Mouse (Mus musculus) thymus, postnatal 10 days (tissue): ENCODE data around the gene Ncf4.

Source experiments
- DNase-seq, 2 experiments: peaks; one replicate each; pipeline ENCODE4 v3.0.0; 2021; ENCODE audit warnings: low spot score in 2 of 2

Gene Ncf4

GRCm38 (mm10) chr15:78244695-78245492 is at the start of gene Ncf4:
Gene Ncf4, plus strand, starts transcription at chr15:78244801.
- no peak for DNase-seq

- DNase-seq, result no peak
These were observed 49.3 kb upstream of the Ncf4 start for GRCm38 (mm10) chr15:78195096-78195880.

DNA sequence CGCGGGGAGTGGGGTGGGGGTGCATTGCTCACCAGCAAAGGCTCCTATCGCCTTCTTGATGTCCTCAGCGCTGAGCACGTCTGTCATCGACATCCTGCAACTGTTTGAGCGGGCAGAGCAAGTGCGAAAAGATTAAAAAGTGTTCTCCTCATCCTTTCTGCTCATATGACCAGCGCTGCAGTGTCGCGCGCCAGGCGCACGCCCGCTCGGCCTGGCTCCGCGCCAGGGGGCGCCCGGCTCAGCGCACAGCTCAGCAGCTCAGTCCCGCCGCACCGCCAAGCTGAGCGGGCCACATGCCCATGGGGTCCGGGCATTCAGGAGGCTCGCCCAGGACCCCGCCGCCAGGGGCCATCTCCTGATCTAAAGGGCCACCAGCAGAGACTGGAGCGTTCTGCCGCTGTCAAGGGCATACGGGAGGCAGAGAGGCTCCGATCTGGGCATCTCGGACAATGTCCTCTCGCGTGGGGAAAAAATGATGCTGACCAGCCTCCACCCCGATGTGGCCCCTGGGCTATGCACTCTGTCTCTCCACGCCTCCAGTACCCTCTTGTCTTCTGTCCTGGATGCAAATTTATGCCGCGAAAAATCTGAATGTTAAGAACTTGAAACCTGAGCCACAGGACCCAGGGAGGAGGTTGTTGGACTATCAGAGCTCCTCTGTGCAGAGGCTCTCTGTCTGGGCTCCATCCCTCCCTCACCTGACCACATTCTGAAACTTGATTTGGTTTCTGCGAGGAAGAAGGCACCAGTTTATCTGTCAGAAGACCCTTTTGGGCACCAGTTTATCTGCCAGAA is 40.4 kb upstream of the Ncf4 start:
- peak in 1 of 2 experiments; percentile 31 for DNase-seq

DNA sequence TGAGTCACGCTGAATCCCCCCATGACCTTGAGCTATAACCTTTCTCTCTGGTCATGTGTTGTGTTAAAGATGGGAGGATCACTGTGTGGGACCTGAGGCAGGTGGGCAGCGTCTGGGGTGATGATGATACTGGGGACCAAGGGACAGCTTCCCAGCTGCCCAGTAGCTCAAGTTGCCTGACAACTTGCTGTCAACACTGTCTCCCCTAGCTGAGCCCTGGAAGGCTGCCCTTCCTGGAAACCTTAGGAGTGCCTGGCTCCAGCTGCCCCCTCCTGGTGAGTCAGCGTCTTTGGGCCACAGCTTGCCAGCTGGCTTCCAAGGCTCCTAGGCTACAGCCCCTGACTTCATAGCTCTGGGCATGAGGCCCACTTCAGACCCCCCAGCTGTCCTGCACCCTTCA is 39.4 kb upstream of the Ncf4 start:
- DNase-seq, result peak in 1 of 2 experiments; percentile 6

DNA sequence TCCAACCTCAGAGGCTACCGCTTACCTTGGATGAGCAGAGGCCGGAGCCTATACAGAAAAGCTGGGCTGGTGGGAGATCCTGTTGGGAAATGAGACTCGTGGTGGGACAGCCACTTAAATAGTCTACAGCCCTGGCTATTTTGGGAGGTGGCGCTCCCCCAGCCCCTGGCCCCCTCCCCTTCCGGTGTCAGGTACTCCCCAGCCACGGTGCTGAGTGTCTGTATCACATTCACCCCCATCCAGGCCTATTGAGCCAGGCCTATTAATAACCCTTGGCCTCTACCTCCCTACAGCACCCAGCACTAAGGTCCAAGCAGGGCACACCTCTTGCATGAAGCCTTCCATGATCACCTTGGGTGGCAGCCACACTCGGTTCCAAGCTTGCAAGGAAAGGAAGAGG is 38.3 kb upstream of the Ncf4 start, which contains the start of gene Pvalb:
Pvalb (minus strand) TSS at position 89 of the 400 bp plus-strand sequence.
- no peak for DNase-seq

- no peak for DNase-seq
These were observed 34.4 kb upstream of the Ncf4 start for GRCm38 (mm10) chr15:78210203-78210602.

DNA sequence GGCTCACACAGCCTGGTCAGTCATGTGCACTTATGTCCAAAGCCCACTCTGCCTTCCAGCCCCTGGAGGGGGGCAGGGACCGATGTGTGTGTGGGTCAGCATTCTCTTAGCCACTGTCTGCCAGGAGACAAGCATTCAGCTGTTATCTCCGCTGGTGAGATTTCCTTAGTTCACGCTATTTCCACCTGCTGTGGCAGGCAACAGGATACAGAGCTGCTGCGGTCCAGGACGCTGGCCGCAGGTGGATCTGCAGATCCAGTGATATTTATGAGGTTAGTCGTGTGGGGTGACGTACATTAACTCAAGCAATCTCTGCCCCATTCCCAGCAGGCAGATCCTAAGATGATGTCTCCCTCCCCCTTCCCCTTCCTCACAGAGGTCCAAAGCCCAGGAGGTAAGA is 33.2 kb upstream of the Ncf4 start:
- no peak for DNase-seq

- no peak for DNase-seq
These were observed 29.3 kb upstream of the Ncf4 start for GRCm38 (mm10) chr15:78215269-78215668.

DNA sequence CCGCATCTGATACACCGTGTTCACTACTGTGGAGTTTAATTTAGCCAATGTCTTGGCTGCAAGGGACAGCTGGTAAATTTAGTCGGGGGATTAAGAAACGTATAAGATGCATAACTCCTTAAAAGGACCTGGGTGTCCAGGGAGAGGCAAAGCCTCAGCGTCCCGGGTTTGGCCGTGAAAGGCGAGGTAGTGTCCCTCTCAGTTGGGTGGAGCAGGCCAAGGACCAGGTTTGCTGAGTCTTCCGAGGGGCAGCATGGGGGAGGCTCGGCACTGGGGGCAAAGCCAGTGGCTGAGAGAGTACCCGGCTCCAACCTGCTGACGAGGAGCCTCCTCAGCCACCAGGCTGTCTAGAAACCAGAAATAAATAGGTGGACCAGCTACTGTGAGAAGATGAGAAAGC is 16.8 kb upstream of the Ncf4 start:
- no peak for DNase-seq

DNA sequence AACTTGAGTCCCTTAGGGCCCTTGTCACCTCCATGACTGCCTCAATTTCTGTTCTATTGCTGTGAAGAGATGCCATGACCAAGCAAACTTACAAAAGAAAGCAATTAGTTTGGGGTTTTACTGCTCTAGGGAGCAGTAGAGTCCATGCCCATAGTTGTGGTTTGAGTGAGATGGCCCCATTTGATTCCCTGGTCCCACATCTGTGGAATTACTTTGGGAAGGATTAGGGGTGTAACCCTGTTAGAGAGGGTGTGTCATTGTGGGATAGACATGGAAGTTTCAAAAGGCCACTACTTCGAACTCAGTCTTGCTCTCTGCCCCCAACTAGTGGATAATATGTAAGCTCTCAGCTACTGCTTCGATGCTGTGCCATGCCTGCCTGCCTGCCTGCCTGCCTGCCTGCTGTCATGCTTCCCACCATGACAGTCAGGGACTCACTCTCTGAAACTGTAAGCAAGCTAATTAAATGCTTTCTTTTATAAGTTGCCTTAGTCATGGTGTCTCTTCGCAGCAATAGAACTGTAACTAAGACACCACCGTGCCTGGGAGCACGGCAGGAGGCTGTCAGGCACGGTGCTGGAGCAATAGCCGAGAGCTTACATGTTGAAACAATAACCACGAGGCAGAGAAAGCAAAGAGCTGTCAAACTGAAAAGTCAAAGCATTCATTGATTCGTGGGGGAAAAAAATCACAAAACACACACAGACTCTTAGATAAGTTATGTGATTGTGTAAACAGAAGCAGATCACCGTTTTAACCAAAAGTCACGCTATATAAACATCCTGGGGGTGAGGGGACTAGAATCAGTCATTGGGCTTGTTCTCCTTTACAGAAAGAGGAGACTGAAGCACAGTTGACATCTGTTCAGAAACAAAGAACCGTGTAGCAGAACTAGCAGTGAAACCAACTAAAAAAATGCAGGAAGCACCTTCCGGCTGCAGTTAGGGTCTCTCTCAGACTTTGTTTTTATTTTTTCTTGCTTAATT is 13.0 kb upstream of the Ncf4 start:
- DNase-seq, result no peak

DNA sequence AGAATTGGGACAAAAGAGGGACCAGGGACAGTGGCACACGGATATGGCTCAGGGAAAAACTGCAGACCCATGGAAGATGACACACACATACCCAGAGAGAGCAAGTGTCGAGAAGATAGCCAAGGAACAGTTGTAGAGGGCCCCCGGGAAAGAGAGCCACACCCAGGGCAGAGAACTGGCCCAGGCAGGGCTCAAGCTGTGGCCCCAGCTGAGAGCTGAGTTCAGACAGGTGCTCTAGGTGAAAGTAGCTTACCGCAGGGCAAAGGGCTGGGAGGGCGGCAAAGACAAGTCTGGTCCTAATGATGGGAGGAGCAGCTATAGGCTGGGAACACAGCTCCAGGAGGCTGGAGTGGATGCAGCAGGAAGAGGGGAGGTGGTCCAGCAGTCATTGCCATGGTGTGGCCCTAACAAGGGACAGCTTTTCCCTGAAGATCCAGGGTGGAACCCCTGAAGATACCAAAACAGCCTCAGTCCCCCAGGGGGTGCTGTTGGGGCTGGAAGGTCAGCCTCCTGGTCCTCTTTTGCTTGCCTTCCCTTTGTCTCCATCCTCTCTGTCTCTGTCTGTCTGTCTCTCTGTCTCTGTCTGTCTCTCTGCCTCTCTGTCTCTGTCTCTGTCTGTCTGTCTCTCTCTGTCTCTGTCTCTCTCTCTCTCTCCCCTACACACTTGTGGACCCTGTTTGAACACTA is 9.6 kb upstream of the Ncf4 start:
- no peak for DNase-seq

- peak; percentile 17 to 84 for DNase-seq
These were observed 5.1 kb upstream of the Ncf4 start for GRCm38 (mm10) chr15:78239453-78239852.

GRCm38 (mm10) chr15:78239956-78240617 is 4.5 kb upstream of the Ncf4 start:
- DNase-seq, result no peak

- DNase-seq, result no peak
These were observed 3.3 kb upstream of the Ncf4 start for GRCm38 (mm10) chr15:78241335-78241734.

DNA sequence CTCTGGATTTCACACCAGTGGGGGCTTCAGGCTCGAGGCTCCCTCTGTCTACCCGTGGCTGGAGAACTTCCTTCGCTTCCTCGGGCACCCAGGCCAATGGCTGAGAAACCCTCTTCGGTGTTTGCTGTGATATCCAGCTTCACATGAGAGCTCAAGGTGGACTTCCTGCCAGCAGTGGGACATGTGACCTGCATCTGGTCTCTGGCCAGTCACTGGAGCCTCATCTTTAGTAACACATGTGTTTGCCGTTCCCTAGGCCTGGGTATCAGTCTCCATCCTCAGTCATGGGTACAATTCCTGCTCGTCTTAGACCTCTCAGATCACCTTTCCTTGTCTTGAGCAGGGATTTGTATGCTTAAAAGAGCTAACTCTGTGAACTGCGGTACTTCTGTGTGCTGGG is 1.5 kb upstream of the Ncf4 start:
- DNase-seq, result no peak

GRCm38 (mm10) chr15:78243774-78244173 is 827 bp upstream of the Ncf4 start:
- DNase-seq, result no peak

- no peak for DNase-seq
These were observed 1.8 kb downstream of the Ncf4 start for GRCm38 (mm10) chr15:78246143-78247116.

GRCm38 (mm10) chr15:78247659-78248058 is 3.1 kb downstream of the Ncf4 start:
- DNase-seq, result no peak

- DNase-seq, result peak in 1 of 2 experiments; percentile 11
These were observed 3.8 kb downstream of the Ncf4 start for GRCm38 (mm10) chr15:78248410-78248809.
